Mouse (Mus musculus): ENCODE results near the gene Coq8b.
"Not testable (repeated sequence)": the region's sequence is repeated elsewhere in the genome, so short reads cannot be mapped to it uniquely, and the experiment has no call there.

Gene Coq8b

DNA sequence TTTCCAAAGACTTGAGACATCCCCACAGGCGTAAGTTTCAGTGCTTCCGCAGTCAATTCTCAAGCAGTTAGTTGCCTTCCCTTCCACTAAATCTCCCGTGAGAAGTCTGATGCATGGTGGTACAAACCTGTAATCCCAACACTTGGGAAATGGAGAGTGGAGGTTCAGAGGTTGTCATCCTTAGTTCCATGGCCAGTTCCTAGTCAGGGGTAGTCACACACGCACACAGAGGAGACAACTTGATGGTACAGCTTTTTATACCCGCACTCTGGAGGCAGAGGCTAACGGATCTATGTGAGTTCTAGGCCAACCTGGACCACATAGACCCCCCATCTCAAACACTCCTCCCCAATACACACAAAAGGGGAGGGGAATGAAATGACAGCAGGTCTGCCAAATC lies 4.0 kb upstream of the Coq8b start:
- no peak for DNase-seq (ENCODE audit: low read depth, low spot score)

DNA sequence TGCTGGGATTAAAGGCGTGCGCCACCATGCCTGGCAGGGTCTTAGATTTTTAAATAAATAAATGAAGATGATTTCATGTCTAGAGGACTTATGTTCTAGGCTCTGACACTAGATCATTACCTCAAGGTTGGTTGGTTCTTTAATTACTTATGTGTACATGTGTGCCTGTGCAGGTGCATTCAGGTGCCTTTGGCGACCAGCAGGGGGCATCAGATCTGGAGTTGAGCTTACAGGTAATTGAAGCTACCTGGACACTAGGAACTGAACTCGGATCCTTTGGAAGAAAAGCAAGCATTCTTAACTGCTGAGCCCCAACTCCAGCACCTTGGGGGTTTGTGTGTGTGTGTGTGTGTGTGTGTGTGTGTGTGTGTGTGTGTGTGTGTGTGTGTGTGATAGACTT lies 2.0 kb upstream of the Coq8b start:
- peak; percentile 49 for DNase-seq (ENCODE audit: low read depth, low spot score)

DNA sequence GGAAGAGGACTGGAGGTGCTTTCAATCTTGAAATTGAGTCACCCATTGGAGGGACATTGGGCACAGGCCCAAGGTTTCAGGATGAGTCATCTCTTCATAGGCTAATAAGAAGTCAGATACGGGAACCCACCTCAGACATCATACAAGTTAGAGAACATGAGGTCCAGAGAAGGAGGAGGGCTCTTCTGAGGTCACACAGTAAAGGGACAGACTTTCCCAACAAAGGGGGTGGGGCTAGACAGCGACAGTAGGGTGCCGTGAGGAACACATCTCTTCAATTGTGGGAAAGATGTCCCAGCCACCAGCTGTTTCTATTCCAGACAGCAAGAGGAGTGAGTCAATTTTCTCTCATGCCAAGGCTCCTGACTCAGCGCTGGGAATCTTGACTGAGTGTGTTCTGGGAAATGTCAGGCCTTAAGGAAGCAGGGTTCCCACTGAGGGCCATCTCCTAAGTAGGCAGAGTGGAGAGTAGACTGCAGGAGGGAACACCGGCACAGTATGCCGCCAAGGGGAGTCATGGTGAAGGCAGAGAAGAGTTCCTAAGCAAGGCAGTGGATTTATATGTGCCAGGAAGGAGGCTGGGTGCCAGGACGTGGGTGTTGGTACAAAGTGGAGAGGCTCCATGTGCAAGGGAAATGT lies 1.0 kb upstream of the Coq8b start:
- DNase-seq (ENCODE audit: low read depth, low spot score), result no peak

DNA sequence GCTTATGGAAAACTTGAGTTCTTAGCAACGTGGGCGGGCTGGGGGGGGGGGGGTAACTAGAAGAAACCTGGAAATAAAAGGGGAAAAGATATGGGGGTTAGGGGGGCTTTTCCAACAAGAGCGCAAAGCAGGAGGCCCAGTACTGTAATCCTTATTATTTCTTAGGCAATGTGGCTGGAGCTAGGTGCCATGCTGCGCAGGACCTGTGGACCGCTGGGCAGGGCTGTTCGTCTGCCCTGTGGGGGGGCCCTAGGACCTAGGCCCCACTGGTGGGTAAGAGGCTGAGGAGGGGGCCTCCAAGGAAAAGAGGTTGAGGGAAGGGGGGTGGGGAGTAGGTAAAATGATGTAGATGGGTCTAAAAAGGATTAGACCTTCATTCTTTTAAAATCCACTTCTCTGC lies 477 bp downstream of the Coq8b start:
- DNase-seq (ENCODE audit: low read depth, low spot score), result no peak

GRCm38 (mm10) chr7:27235726-27236125 lies 2.9 kb downstream of the Coq8b start:
- DNase-seq (ENCODE audit: low read depth, low spot score), result no peak

- DNase-seq (ENCODE audit: low read depth, low spot score), result no peak
Observed at GRCm38 (mm10) chr7:27237527-27237926, 4.7 kb downstream of the Coq8b start.

- no peak for DNase-seq (ENCODE audit: low read depth, low spot score)
Observed at GRCm38 (mm10) chr7:27238568-27238967, 5.7 kb downstream of the Coq8b start.

DNA sequence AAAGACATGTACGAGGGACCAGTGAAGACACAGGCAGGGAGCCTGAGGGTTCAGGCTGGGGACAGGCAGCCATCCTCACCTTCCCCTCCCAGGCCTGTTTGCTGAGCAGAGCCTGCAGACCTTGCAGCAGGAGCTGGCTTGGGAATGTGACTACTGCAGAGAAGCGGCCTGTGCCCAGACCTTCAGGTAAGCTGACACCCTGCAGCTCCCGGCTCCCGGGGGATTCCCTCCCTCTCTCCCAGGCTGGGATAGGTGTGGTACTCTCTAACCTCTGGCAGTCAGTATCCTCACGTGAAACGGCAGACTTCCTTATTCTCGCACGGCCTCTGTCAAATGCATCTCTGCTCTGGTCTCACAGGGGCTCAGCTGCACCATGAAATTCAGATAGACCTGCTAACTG lies 10.4 kb downstream of the Coq8b start:
- DNase-seq (ENCODE audit: low read depth, low spot score), result no peak

DNA sequence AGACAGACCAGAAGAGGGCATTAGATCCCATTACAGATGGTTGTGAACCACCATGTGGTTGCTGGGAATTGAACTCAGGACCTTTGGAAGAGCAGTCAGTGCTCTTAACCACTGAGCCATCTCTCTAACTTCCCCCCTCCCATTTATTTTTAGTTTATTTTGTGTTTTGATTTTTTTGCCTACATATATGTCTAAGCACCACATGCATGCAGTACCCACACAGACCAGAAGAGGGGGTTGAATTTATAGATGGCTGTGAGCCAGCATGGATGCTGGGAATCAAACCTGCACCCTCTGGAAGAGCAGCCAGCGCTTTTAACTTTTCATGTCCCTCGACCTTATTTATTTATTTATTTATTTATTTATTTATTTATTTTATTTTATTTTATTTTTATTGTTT lies 11.3 kb downstream of the Coq8b start:
- DNase-seq (ENCODE audit: low read depth, low spot score), result not testable (repeated sequence)

- DNase-seq (ENCODE audit: low read depth, low spot score), result no peak
Observed at GRCm38 (mm10) chr7:27249146-27249545, 16.3 kb downstream of the Coq8b start.

GRCm38 (mm10) chr7:27249928-27250327 lies 17.1 kb downstream of the Coq8b start:
- no peak for DNase-seq (ENCODE audit: low read depth, low spot score)

DNA sequence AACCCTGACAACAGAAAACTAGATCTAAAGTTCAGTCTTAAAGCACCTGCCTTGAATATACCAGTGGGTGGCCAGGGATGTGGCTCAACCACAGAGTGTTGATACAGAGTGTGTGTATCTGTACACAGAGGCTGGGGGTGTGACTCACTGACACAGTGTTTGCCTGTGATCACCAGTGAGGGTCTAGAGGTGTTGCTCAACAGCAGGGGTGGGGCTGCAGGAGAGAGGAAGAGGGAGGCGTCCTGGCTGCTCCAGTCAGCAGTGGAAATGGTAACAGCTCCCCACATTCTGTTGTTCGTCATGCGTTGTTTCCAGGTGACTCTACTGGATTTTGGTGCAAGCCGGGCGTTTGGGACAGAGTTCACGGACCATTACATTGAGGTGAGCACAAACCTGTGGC lies 19.1 kb downstream of the Coq8b start:
- DNase-seq (ENCODE audit: low read depth, low spot score), result no peak

DNA sequence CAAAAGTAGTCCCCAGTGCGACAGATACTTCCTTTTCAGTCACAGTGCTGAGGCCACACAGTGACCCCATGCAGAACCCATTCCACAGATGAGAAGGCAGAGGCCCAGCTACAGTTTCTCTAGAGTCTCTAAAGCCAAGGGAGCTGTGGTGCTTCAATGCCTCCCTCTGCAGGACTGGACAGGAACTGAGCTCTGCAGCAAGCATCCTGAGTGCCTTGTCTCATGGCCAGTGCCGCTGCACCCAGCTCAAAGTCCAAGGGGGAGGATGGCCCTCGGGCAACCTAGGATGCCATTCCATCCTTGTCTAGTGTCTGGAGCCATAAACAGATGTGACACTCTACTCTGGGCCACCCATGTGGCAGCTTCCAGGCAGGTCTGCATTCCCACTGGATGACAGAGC lies 22.9 kb downstream of the Coq8b start:
- DNase-seq (ENCODE audit: low read depth, low spot score), result no peak

GRCm38 (mm10) chr7:27257046-27257851 lies 24.4 kb downstream of the Coq8b start:
- DNase-seq (ENCODE audit: low read depth, low spot score), result no peak

DNA sequence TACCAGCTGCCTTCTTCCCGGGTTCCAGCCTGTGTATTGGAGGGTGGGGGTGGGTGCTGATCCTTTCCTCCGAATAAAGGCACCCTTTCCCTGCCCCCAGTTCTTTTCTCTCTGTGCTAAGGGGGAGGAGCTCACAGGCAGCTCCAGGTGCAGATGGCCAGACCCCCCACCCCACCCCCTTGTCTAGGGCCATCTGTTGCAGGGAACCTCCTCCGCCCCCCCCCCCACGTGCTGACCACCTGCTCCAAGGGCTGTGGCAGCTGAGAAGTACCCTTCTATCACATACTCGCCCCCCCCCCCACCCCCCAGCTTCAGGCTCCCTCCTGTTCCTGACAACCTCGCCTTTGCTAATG lies 25.0 kb downstream of the Coq8b start:
- no peak for DNase-seq (ENCODE audit: low read depth, low spot score)

DNA sequence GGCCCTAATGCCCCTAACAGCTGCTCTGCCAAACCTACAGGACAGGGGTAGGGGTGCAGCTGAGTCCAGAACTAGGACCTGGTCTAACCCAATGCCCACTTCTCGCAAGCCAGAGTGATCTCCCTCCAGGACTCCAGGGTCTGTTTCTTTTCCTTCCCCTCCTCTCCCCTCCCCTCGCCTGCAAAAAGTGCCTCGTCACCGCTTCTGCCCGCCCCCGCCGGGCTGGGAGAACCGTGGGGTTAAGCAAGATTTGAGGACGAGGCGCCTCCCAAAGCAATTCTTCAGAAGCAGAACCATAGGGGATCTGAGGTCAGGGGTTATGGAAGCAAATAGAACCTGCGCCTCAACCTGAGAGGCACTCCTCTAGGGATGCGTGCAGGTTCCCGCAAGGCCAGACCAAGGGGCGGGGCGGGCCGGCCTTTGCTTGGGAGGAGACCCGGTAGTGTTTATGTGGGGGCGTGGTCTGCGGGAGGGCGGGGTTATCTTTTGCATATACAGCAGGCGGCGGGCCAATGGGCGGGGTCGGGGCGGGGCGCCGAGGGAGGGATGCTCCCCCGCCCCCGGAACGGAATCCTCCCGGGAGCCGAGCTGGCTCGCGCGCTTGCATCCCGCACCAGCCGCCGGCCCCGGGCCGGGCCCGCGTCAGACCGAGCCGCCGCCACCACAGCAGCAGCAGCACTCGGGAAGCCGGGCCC lies 25.5 kb downstream of the Coq8b start, which contains the start of gene Numbl:
Numbl (plus strand) TSS at position 229 of the 695 bp plus-strand sequence.
- DNase-seq (ENCODE audit: low read depth, low spot score), result peak; percentile 91

DNA sequence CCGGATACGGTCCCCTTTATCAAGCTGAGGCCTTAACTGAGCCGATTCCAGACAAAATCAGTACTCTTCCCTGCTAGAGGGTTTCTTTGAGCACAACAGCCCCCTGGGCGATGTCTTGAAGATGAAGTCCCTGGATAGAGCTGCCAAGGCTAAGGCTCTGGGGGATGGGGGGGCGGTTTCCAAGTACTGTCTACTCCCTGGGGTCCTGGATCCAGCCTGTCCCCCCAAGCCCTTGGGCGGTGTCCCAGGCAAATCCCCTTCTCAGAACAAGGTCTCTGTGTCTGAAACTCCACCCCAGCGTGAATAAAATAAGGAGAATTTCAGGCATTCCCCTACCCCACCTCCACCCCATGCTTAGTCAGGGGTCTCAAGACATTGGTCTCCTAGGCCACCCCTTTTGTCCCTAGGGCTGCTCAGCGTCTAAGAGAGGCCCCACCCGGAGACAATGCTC lies 26.5 kb downstream of the Coq8b start:
- no peak for DNase-seq (ENCODE audit: low read depth, low spot score)

DNA sequence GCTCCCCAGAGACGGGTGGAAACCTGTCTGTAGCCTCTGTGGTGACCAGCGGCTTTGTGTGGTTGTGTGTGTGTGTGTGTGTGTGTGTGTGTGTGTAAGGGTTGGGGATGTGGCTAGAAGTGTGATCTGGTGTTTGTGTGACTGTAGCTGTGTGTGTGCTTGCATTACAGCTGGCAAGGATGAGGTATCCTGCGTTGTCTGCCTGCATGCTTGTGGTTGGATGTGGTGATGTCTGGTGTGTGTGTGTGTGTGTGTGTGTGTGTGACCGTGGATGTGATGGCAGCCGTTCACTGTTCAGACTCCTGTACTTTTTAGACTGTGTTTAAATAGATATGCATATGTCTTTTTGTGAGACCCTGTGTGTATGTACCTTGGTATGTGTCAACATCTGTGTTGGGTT lies 26.9 kb downstream of the Coq8b start:
- DNase-seq (ENCODE audit: low read depth, low spot score), result no peak

DNA sequence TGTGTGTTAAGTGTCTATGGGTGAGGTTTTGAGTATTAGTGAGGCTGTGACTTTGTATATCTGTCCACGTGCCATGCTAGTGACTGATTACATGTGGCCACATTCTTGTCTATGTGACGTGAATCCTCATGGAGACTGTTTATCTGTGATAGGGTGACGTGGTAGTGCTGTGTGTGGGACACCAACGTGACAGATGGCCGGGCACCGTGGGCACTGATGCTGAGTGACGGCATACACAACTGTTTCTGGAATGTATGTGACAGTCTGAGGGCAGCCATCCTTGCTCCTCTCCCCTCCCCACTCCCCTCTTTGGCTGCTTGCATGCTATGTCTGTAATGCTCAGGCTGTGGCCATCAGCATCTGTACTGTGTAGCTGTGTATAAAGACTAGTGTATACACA lies 28.0 kb downstream of the Coq8b start:
- no peak for DNase-seq (ENCODE audit: low read depth, low spot score)

GRCm38 (mm10) chr7:27261888-27262287 lies 29.1 kb downstream of the Coq8b start:
- DNase-seq (ENCODE audit: low read depth, low spot score), result no peak

DNA sequence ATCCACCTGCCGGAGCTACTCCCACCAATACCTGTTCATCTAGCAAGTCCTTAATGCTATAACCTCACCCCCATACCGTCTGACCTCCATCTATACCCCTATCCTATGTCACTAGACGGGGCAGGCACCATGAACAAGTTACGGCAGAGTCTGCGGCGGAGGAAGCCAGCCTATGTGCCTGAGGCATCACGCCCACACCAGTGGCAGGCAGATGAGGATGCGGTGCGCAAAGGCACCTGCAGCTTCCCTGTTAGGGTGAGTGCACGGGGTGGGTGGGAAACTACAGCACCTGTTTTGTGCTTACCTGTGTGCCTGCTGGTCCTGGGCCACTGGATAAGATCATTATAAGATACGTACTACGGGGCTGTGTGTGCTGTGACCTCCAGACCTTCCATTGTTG lies 31.9 kb downstream of the Coq8b start:
- DNase-seq (ENCODE audit: low read depth, low spot score), result no peak

DNA sequence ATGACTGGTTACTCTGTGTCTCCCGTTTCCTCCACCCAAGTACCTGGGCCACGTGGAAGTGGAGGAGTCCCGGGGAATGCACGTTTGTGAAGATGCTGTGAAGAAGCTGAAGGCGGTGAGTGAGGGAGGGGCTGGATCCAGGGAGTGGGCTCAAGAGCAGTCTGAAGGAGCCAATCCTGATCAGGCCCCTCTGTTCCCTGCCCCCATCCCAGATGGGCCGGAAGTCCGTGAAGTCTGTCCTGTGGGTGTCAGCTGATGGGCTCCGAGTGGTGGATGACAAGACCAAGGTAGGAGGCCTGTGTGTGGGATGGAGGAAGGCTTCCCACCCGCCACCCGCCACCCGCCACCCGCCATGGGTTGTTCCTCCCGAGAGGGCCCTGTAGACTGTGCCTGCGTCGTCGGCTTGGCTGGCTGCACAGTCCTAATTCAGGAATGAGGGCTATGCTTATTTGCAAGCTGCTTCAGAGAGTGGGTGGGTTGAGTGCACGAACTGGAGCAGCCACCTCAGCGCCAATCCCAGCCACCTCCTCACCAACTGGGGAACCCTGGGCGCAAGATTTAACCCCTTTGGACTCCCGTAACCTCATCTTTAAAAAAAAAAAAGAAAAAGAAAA lies 33.8 kb downstream of the Coq8b start:
- DNase-seq (ENCODE audit: low read depth, low spot score), result no peak
